Mouse (Mus musculus) neural tube, embryonic 12.5 days (tissue): ENCODE results near the gene Zpr1. TPM values are rescaled to one million over a fixed set of nuclear protein-coding genes. Genes with fewer than 3 reads are reported as not detected.

ENCODE experiments used
- ATAC-seq: fragments of 200-750 bp; cut with Nextera tagmentation; 2 replicates; pipeline ENCODE4 v1.8.0; 2017; ENCODE audit warnings: low read depth, mild to moderate bottlenecking, moderate TSS enrichment, moderate library complexity; ENCODE audit not compliant: low FRiP score
- H3K27ac ChIP-seq: fragments of 300-500 bp; sonication (generic); 2 replicates; pipeline ENCODE4 v1.5.1; 2016
- H3K27me3 ChIP-seq: fragments of 300-500 bp; sonication (generic); replicated peaks from 2 replicates; pipeline ENCODE4 v1.6.1; 2016; ENCODE audit warnings: mild to moderate bottlenecking
- H3K36me3 ChIP-seq: fragments of 300-500 bp; sonication (generic); 2 replicates; pipeline ENCODE4 v1.6.1; 2016; ENCODE audit warnings: mild to moderate bottlenecking
- H3K4me1 ChIP-seq: fragments of 300-500 bp; sonication (generic); 2 replicates; pipeline ENCODE4 v1.6.1; 2016
- H3K4me2 ChIP-seq: fragments of 300-500 bp; sonication (generic); replicated peaks from 2 replicates; pipeline ENCODE4 v1.6.1; 2016; ENCODE audit warnings: mild to moderate bottlenecking
- H3K4me3 ChIP-seq: fragments of 300-500 bp; sonication (generic); 2 replicates; pipeline ENCODE4 v1.5.1; 2016
- H3K9ac ChIP-seq: fragments of 300-500 bp; sonication (generic); 2 replicates; pipeline ENCODE4 v1.6.1; 2016; ENCODE audit warnings: mild to moderate bottlenecking
- H3K9me3 ChIP-seq: fragments of 300-500 bp; sonication (generic); 2 replicates; pipeline ENCODE4 v1.6.1; 2016; ENCODE audit warnings: mild to moderate bottlenecking
- WGBS: fragments of 180-500 bp; shearing (Covaris S2); methylation state at CpG from one replicate; pipeline ENCODE4 v1.1.7; 2016; 5-methylcytosine and 5-hydroxymethylcytosine counted together
- polyA plus RNA-seq: library from polyadenylated mRNA; unstranded; fragments of >200 nt; fragmentation: Nextera tagmentation; extraction: Ambion mirVana; gene quantifications from 2 replicates; pipeline ENCODE4 v1.2.1, GENCODE M21; 2016

The Zpr1 gene
- polyA plus RNA-seq, 1 experiment from 2014 or later, result 60.7 TPM

DNA sequence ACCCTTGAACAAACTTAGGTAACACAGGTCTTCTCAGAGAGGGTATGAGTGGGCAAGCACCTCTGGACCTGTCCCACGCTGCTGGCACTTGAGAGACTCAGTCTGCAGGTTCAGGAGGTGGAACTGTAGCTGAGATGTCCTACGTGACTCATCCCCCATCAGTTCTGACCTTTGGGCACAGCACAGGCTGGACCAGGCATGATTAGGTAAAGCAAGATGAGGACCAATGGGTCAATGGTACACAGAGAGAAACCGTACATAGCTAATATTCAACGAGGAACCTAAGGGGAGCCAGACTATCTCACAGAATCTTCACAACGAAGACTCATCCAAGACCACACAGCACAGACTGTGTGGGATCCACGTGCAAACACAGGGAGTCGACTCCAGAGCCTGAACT, 34.0 kb upstream of the Zpr1 start:
- H3K4me2 ChIP-seq, result no peak overlapping the region
- H3K9ac ChIP-seq, result no peak overlapping the region
- H3K27me3 ChIP-seq, result no peaks in the 10 kb centered on the region
- no peak overlapping the region for H3K4me3 ChIP-seq
- WGBS, result 91% methylated on average over 7 of the region's 7 CpGs
- no peak for ATAC-seq
- no peaks in the 10 kb centered on the region for H3K36me3 ChIP-seq
- no peaks in the 10 kb centered on the region for H3K9me3 ChIP-seq
- no peaks in the 10 kb centered on the region for H3K4me1 ChIP-seq
- no peak overlapping the region for H3K27ac ChIP-seq

DNA sequence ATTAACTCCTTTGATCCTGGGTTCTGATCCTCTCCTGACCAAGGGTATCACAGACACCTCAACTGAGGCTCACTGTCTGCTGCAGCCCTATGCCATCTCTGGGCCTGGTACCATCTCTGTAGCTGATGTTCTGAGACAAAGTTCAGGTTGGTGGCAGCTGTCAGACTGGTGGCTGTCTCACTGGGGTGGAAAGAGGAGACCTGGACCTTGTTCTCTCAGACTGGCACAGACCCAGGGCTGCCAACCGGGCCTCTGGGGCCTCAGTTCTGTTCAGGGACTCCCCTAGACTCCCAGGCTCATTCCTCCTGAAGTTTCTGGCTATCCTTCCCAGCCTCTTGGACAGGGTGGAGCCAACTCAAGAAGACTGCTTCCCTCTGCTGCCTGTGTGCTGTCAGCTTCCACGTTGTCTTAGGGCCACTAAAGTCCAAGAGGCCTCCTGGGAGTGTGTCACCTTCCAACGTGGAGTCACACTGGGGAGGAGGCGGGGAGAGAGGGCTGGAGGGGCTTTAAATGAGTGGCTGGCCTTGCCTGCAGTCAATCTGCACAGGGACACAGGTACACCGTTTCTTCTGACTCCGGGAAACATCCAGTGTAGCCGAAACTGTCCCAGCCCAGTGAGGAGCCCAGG, 32.2 kb upstream of the Zpr1 start, which contains the start of gene Apoa4:
Gene Apoa4 (plus strand): TSS at position 171 of the 628 bp plus-strand sequence.
- Histone ChIP-seq H3K27me3 (no peaks in the 10 kb centered on the region), H3K4me2 (no peak within 1 kb of the TSS), H3K4me3 (no peak within 1 kb of the TSS), H3K9ac (no peak within 1 kb of the TSS), H3K9me3 (no peaks in the 10 kb centered on the region), H3K27ac (no peak within 1 kb of the TSS), H3K36me3 (no peaks in the 10 kb centered on the region), H3K4me1 (no peaks in the 10 kb centered on the region)
- 71% methylated on average over 7 of the region's 7 CpGs for WGBS
- ATAC-seq, result no peak

DNA sequence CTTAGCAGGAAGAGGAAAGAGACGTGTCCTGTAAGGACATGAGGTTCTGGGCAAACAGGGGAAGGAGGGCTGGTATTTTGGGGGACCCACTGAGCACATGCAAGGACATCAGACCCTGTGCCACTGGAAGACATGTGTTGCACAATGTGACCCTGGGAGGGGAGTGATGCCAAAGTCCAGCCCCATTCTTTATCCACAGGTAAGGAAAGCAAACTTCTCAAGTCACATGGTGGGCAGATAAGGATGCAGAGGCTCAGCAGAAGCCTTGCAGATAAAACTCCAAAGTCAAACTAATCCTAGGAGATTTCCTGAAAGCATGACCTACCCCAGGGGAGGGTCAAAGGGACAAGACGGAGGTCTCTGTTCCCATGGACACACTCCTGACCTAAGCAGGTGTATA, 31.0 kb upstream of the Zpr1 start:
- Histone ChIP-seq H3K27me3 (no peaks in the 10 kb centered on the region), H3K4me1 (no peaks in the 10 kb centered on the region), H3K27ac (no peak overlapping the region), H3K9me3 (no peaks in the 10 kb centered on the region), H3K9ac (no peak overlapping the region), H3K36me3 (no peaks in the 10 kb centered on the region), H3K4me3 (no peak overlapping the region), H3K4me2 (no peak overlapping the region)
- WGBS, result 88% methylated on average over 2 of the region's 2 CpGs
- ATAC-seq, result no peak

GRCm38 (mm10) chr9:46243122-46243521, 29.7 kb upstream of the Zpr1 start:
- ATAC-seq, result no peak
- no peak overlapping the region for H3K27ac ChIP-seq
- H3K9ac ChIP-seq, result no peak overlapping the region
- no peak overlapping the region for H3K4me2 ChIP-seq
- H3K4me1 ChIP-seq, result no peaks in the 10 kb centered on the region
- no peaks in the 10 kb centered on the region for H3K27me3 ChIP-seq
- no peak overlapping the region for H3K4me3 ChIP-seq
- H3K9me3 ChIP-seq, result no peaks in the 10 kb centered on the region
- H3K36me3 ChIP-seq, result no peaks in the 10 kb centered on the region
- 73% methylated on average over 4 of the region's 4 CpGs for WGBS

DNA sequence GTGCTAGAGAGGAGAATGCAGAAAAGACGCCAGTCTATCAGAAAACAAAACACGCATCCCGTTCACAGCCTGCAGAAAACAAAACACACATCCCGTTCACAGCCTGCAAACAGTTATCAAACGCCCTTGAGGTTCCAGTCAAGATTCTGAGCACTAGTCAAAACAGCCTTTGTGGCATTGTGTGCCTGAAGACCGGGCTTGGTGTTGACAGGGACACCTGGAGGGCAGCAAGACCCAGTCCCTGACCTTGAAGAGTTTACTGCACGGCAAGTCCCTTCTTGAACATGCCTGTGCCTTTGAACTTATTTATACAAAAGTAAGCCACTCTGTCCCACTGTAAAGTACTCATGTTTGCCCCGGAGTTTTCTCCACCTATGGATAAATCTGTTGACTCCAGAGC, 29.3 kb upstream of the Zpr1 start:
- Histone ChIP-seq H3K4me2 (no peak overlapping the region), H3K27me3 (no peaks in the 10 kb centered on the region), H3K4me3 (no peak overlapping the region), H3K27ac (no peak overlapping the region), H3K9me3 (no peaks in the 10 kb centered on the region), H3K9ac (no peak overlapping the region), H3K4me1 (no peaks in the 10 kb centered on the region), H3K36me3 (no peaks in the 10 kb centered on the region)
- ATAC-seq, result no peak
- WGBS, result 59% methylated on average over 8 of the region's 8 CpGs

DNA sequence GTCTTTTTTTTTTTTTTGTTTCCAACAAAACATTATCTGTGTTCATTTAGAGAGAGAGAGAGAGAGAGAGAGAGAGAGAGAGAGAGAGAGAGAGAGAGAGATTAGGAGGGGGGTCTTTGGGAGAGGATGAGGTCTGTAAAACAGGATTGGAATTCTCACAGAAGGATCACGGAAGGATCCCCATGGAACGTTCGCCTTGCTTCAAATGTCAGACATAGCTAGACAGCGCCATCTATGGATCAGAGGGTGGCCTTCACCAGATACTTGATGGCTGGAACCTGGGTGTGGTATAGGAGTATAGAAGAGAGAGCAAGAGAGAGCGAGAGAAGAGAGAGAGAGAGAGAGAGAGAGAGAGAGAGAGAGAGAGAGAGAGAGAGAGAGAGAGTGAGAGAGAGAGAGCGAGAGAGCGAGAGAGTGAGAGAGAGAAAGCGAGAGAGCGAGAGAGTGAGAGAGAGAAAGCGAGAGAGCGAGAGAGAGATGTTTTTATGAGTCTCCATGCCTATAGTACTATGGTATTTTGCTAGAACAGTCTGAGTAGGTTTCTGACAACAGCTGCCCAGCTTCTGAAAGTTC, 26.0 kb upstream of the Zpr1 start:
- no peaks in the 10 kb centered on the region for H3K36me3 ChIP-seq
- no peak overlapping the region for H3K4me3 ChIP-seq
- 22% methylated on average over 11 of the region's 11 CpGs for WGBS
- H3K4me2 ChIP-seq, result 0 out of 2 replicates have a peak overlapping the region, but pooled peaks have one; percentile 16
- H3K4me1 ChIP-seq, result no peaks in the 10 kb centered on the region
- no peak overlapping the region for H3K27ac ChIP-seq
- no peak for ATAC-seq
- H3K9me3 ChIP-seq, result no peaks in the 10 kb centered on the region
- H3K9ac ChIP-seq, result no peak overlapping the region
- no peaks in the 10 kb centered on the region for H3K27me3 ChIP-seq

- no peak overlapping the region for H3K4me2 ChIP-seq
- H3K27ac ChIP-seq, result no peak overlapping the region
- no peaks in the 10 kb centered on the region for H3K36me3 ChIP-seq
- no peak for ATAC-seq
- WGBS, result 88% methylated on average over 7 of the region's 7 CpGs
- no peak overlapping the region for H3K9ac ChIP-seq
- H3K9me3 ChIP-seq, result no peaks in the 10 kb centered on the region
- no peaks in the 10 kb centered on the region; the same call in 1 of the 2 replicates for H3K27me3 ChIP-seq
- no peak overlapping the region for H3K4me3 ChIP-seq
- H3K4me1 ChIP-seq, result no peaks in the 10 kb centered on the region
These were observed 16.7 kb upstream of the Zpr1 start for GRCm38 (mm10) chr9:46256177-46256576.

DNA sequence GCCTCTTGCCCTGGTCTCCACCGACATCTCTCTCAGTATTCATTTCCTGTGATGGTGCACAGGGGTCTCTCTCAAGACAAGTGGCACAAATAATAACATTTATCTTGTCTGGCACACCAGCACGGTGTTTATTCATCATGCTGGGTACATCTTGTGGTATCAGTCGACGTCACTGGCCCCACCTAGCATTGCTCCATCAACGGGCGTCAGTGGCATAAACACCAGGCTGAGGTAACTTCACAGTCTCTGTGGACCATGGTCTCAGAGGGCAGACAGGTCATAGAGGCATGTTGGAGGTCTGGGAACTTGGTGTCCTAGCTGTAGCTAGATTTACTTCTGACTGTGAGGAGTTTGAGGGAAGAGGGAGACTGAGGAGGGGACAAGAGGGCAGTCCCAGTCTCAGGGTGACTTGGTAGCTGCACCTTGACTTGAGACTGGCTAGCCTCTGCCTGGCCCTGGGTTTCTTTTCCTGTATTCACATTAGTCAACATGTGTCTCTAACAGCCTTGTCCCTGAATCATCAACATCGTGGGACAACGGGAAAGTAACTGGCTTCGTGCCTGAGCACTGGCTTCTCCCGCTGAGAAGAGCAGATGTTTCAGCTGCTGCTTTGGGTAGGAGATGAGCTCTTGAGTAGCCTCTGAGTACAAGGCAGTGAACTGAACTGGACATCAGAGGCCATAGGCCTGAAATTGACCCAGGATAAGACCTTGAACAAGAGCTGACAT, 16.0 kb upstream of the Zpr1 start:
- Histone ChIP-seq H3K27ac (no peak overlapping the region), H3K36me3 (no peaks in the 10 kb centered on the region), H3K27me3 (no peaks in the 10 kb centered on the region; the same call in 1 of the 2 replicates), H3K4me1 (no peaks in the 10 kb centered on the region), H3K9me3 (no peaks in the 10 kb centered on the region), H3K4me3 (no peak overlapping the region), H3K9ac (no peak overlapping the region), H3K4me2 (no peak overlapping the region)
- ATAC-seq, result no peak
- WGBS, result 91% methylated on average over 10 of the region's 10 CpGs

- Histone ChIP-seq H3K36me3 (no peaks in the 10 kb centered on the region), H3K9me3 (no peaks in the 10 kb centered on the region), H3K4me3 (no peak overlapping the region), H3K4me2 (no peak overlapping the region), H3K27ac (no peak overlapping the region), H3K9ac (no peak overlapping the region), H3K4me1 (no peaks in the 10 kb centered on the region), H3K27me3 (no peaks in the 10 kb centered on the region; the same call in 1 of the 2 replicates)
- 81% methylated on average over 3 of the region's 3 CpGs for WGBS
- ATAC-seq, result no peak
These were observed 15.3 kb upstream of the Zpr1 start for GRCm38 (mm10) chr9:46257546-46257945.

DNA sequence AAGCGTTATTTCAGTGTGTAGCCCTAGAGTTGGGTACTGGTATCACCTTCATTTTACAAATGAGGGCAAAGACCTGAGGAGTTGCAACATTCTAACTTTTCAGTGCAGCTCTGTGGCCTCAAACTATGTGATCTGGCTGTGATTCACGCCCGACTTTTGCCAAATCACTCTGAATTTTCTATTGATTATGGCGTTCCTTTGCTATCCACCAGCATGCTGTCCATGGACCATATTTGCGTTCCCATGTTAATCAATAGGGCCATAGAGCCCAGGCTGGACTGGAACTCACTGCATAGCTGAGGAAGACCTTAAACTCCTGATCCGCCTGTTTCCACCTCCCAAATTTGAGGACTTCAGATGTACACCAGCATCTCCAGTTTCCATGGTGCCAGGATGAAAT, 13.8 kb upstream of the Zpr1 start:
- no peaks in the 10 kb centered on the region for H3K36me3 ChIP-seq
- H3K9me3 ChIP-seq, result no peaks in the 10 kb centered on the region
- no peak overlapping the region for H3K9ac ChIP-seq
- no peak for ATAC-seq
- H3K4me1 ChIP-seq, result no peaks in the 10 kb centered on the region
- WGBS, result 89% methylated on average over 6 of the region's 6 CpGs
- H3K27me3 ChIP-seq, result no peaks in the 10 kb centered on the region
- no peak overlapping the region for H3K4me2 ChIP-seq
- no peak overlapping the region for H3K27ac ChIP-seq
- no peak overlapping the region for H3K4me3 ChIP-seq

DNA sequence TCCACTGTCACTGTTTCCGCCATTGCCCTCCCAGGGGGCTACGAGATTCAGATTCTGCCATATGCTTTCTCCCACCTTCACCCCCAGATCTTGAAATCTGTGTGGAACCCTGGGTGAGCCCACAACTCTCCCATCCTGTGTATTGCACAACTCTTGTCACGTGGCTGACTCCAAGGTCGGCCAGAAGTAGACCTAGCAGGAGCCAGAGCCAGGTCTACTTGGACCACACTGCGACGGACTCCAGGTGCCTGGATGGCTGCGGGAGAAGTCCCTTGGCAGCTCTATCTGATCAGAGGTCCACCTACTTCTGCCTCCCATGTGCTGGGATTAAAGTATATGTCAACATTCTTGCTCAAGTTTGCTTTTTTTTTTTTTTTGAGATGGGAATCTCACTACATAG, 11.7 kb upstream of the Zpr1 start:
- no peak overlapping the region for H3K9ac ChIP-seq
- no peaks in the 10 kb centered on the region for H3K27me3 ChIP-seq
- 91% methylated on average over 7 of the region's 7 CpGs for WGBS
- no peaks in the 10 kb centered on the region for H3K36me3 ChIP-seq
- H3K4me2 ChIP-seq, result no peak overlapping the region
- no peaks in the 10 kb centered on the region for H3K9me3 ChIP-seq
- no peak overlapping the region for H3K4me3 ChIP-seq
- ATAC-seq, result no peak
- H3K4me1 ChIP-seq, result no peaks in the 10 kb centered on the region
- H3K27ac ChIP-seq, result no peak overlapping the region

GRCm38 (mm10) chr9:46268343-46268873, 4.5 kb upstream of the Zpr1 start, which contains the start of gene Apoa5:
Gene Apoa5, plus strand, starts transcription at chr9:46268633.
- no peaks in the 10 kb centered on the region for H3K9me3 ChIP-seq
- ATAC-seq, result no peak

More at GRCm38 (mm10) chr9:46268343-46268873, 4.5 kb upstream of the Zpr1 start, which contains the start of gene Apoa5:
- Histone ChIP-seq H3K4me2 (no peak within 1 kb of the TSS), H3K27me3 (peaks cover 20% of the 10 kb centered on the region), H3K4me3 (no peak within 1 kb of the TSS), H3K4me1 (peaks cover under 1% of the 10 kb centered on the region; the same call in 1 of the 2 replicates), H3K27ac (no peak within 1 kb of the TSS), H3K36me3 (no peaks in the 10 kb centered on the region), H3K9ac (no peak within 1 kb of the TSS)
- WGBS, result 59% methylated on average over 7 of the region's 7 CpGs
